Mouse (Mus musculus) heart, embryonic 13.5 days (tissue): ENCODE measurements around the gene Lhfpl2. TPM values are rescaled to one million over a fixed set of nuclear protein-coding genes. Genes with fewer than 3 reads are reported as not detected.

ENCODE experiments used
- ATAC-seq: fragments of 200-750 bp; cut with Nextera tagmentation; 2 replicates; pipeline ENCODE4 v1.8.0; 2017; ENCODE audit warnings: moderate TSS enrichment; ENCODE audit not compliant: insufficient number of reproducible peaks, low FRiP score, low TSS enrichment; ENCODE audit errors: extremely low read depth
- H3K27ac ChIP-seq: fragments of 300-500 bp; sonication (generic); replicated peaks from 2 replicates; pipeline ENCODE4 v1.5.1; 2015; ENCODE audit warnings: moderate library complexity, mild to moderate bottlenecking, inconsistent platforms
- H3K27me3 ChIP-seq: fragments of 300-500 bp; sonication (generic); replicated peaks from 2 replicates; pipeline ENCODE4 v1.6.1; 2015; ENCODE audit warnings: mild to moderate bottlenecking, inconsistent platforms
- H3K36me3 ChIP-seq: fragments of 300-500 bp; sonication (generic); 2 replicates; pipeline ENCODE4 v1.6.1; 2015; ENCODE audit warnings: mild to moderate bottlenecking, inconsistent platforms
- H3K4me1 ChIP-seq: fragments of 300-500 bp; sonication (generic); 2 replicates; pipeline ENCODE4 v1.6.1; 2015; ENCODE audit warnings: inconsistent platforms
- H3K4me2 ChIP-seq: fragments of 300-500 bp; sonication (generic); 2 replicates; pipeline ENCODE4 v1.6.1; 2015; ENCODE audit warnings: inconsistent platforms, mild to moderate bottlenecking, moderate library complexity
- H3K4me3 ChIP-seq: fragments of 300-500 bp; sonication (generic); 2 replicates; pipeline ENCODE4 v1.5.1; 2015; ENCODE audit warnings: moderate library complexity, mild to moderate bottlenecking, inconsistent platforms
- H3K9ac ChIP-seq: fragments of 300-500 bp; sonication (generic); 2 replicates; pipeline ENCODE4 v1.6.1; 2015; ENCODE audit warnings: inconsistent platforms, mild to moderate bottlenecking, moderate library complexity
- H3K9me3 ChIP-seq: fragments of 300-500 bp; sonication (generic); 2 replicates; pipeline ENCODE4 v1.6.1; 2016; ENCODE audit warnings: inconsistent platforms
- WGBS: fragments of 180-500 bp; shearing (Covaris S2); methylation state at CpG from one replicate; pipeline ENCODE4 v1.1.7; 2015; ENCODE audit warnings: mixed read lengths; 5-methylcytosine and 5-hydroxymethylcytosine counted together
- polyA plus RNA-seq: library from polyadenylated mRNA; unstranded; fragments of >200 nt; fragmentation: Nextera tagmentation; extraction: Ambion mirVana; gene quantifications from 2 replicates; pipeline ENCODE4 v1.2.1, GENCODE M21; 2015

Gene Lhfpl2
- polyA plus RNA-seq, 1 experiment from 2014 or later: 24.5 TPM

- H3K27ac ChIP-seq: no peak overlapping the region
- peaks cover 39% of the 10 kb centered on the region for H3K4me1 ChIP-seq
- H3K27me3 ChIP-seq: no peaks in the 10 kb centered on the region
- H3K4me2 ChIP-seq: no peak overlapping the region
- WGBS: 82% methylated on average over 5 of the region's 5 CpGs
- ATAC-seq: no peak
- H3K4me3 ChIP-seq: no peak overlapping the region
- H3K36me3 ChIP-seq: peaks cover 17% of the 10 kb centered on the region; the same call in 1 of the 2 replicates
- no peak overlapping the region for H3K9ac ChIP-seq
- no peaks in the 10 kb centered on the region for H3K9me3 ChIP-seq
Measured at GRCm38 (mm10) chr13:94182026-94182425, 124.4 kb downstream of the Lhfpl2 start.

DNA sequence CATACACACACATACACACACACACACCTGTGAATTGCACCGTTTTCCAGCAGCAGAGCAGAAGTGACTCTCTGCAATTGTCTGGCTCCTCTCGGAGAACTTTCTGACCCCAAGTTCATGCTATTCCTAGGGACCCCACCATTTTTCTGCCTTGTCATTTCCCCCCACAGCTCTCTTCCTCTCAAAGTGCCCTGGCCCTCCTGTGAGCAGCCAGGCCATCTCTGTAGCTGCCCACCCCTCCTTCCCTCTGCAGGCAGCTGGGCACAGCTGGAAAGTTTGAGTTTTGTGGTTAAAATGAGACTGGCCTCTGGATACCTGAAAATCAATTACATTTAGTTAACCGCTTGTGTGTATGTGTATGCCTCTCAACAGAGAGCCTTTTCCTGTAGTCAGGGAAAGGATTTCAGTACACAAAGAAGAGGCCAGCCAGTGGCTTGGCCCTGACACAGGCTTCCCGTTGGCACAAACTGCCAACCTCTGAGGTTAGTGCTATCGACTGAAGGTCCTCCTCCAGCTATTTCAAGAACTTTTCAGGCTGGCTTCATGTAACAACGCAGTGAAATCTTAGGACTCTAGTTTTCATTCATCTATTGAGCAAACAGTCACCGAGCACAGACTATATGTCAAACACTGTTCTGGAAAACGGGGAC, 125.9 kb downstream of the Lhfpl2 start:
- 75% methylated on average over 8 of the region's 8 CpGs for WGBS
- ATAC-seq: no peak
- H3K9ac ChIP-seq: no peak overlapping the region
- H3K4me1 ChIP-seq: peaks cover 50% of the 10 kb centered on the region
- peaks cover 10% of the 10 kb centered on the region; the same call in 1 of the 2 replicates for H3K36me3 ChIP-seq
- no peaks in the 10 kb centered on the region for H3K9me3 ChIP-seq
- H3K27ac ChIP-seq: no peak overlapping the region
- H3K4me2 ChIP-seq: no peak overlapping the region
- no peak overlapping the region for H3K4me3 ChIP-seq
- no peaks in the 10 kb centered on the region for H3K27me3 ChIP-seq

DNA sequence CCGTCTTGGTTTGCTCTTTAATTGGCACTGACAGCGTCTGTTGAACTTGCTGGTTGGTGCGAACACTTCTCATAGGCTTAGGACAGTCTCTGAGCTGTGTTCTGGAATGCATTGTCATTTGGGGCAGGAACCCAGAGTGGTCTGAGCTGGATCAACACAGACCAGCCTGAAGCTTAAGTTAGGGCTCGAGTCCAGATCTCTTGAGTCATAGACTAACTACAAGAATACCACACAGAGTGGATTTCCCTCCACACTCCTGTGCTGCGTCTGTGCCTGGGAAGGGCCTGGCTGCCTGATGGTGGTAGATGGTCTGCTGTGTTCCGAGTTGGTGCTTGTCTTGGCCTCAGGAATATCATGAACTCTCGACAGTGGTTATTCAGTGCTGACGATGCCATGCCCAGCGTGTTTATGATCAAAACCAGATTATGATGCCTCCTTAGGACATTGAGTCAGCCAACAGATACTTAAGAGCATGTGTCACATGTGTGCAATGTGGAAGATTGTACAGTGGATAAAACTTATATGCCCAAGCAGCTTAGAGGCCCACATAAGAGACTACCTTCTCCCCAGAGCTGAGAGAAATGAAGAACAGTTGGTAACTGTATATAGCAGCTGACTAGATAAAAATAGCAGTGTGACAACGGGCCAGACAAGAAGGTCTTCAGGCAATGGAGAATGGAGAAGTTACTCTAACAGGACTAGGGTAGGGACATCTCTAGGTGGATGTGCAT, 127.3 kb downstream of the Lhfpl2 start:
- Histone ChIP-seq H3K4me2 (no peak overlapping the region), H3K4me3 (no peak overlapping the region), H3K4me1 (peaks cover 54% of the 10 kb centered on the region), H3K9ac (no peak overlapping the region), H3K9me3 (no peaks in the 10 kb centered on the region), H3K36me3 (no peaks in the 10 kb centered on the region; the same call in 1 of the 2 replicates), H3K27ac (peak overlapping the region; percentile 50), H3K27me3 (no peaks in the 10 kb centered on the region)
- ATAC-seq: no peak
- WGBS: 60% methylated on average over 10 of the region's 10 CpGs

DNA sequence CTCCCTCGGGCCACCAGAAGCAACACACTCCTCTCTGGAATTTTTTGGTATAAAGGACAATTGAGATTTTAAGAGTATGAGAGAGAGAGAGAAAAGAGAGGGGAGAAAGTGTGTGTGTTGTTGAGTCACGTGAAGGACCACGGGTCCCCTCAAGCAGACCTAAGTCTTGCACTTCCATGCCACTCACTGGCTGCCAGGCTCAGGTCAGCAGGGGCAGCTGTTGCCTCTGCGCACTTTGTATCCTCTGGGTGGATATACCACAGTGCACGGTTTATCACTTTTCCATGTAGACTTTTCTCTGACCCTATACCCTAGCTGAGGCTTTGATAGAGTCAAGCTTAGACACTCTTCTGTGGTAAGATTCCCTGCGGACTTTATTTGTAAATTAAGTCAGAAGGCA, 128.0 kb downstream of the Lhfpl2 start:
- no peak overlapping the region for H3K4me3 ChIP-seq

DNA sequence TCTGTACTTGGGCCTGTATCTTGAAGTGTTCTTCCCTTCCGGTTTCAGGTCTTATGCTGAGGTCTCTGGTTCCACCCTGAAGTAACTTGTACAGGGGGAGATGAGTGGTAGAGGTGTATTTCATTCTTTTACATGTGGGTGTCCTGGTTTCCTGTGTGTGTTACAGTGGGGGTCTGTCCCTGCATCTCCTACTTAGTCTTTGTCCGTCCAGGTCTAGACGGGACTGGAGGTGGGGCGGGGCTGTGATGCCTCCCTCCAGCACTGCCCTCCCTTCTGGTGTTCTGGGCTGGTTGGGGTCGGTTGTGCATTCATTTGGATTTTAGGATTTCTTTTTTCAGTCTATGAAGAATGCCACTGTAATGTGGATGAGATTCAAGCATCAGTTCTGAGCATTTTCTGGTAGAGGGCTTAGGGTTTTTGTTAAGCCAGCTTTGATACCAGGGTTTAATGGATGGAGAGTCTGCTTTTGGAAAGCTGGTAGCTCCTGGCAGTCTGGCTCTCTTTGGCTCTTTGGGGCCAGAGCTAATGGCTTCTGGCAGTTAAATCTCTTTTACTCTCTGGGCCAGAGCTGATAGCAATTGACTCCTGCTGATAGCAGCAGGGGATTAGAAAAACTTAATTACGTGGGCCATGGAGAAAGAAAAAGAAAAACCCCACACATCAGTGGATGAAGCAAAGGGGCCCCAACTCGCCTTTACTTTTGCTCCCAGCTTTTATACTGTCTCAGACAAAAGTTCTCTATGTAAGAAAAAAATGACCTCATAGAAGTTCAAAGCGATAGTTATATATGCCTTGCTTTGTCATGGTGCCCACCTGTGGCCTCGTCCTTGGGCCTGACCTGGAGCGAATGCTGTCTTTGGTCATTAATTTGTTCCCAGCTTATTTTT, 130.8 kb downstream of the Lhfpl2 start:
- Histone ChIP-seq H3K4me2 (no peak overlapping the region), H3K9me3 (no peaks in the 10 kb centered on the region), H3K36me3 (peaks cover 10% of the 10 kb centered on the region), H3K27ac (peak overlapping the region; percentile 3), H3K4me1 (peaks cover 58% of the 10 kb centered on the region), H3K9ac (no peak overlapping the region), H3K27me3 (no peaks in the 10 kb centered on the region), H3K4me3 (no peak overlapping the region)
- ATAC-seq: no peak
- 51% methylated on average over 10 of the region's 10 CpGs for WGBS

More for the DNA sequence above, 128.0 kb downstream of the Lhfpl2 start:
- Histone ChIP-seq H3K27ac (0 out of 2 replicates have a peak overlapping the region, but pooled peaks have one; percentile 24), H3K4me2 (no peak overlapping the region), H3K9ac (no peak overlapping the region), H3K4me1 (peaks cover 54% of the 10 kb centered on the region), H3K9me3 (no peaks in the 10 kb centered on the region), H3K27me3 (no peaks in the 10 kb centered on the region), H3K36me3 (no peaks in the 10 kb centered on the region; the same call in 1 of the 2 replicates)
- no peak for ATAC-seq
- WGBS: 83% methylated on average over 5 of the region's 6 CpGs

DNA sequence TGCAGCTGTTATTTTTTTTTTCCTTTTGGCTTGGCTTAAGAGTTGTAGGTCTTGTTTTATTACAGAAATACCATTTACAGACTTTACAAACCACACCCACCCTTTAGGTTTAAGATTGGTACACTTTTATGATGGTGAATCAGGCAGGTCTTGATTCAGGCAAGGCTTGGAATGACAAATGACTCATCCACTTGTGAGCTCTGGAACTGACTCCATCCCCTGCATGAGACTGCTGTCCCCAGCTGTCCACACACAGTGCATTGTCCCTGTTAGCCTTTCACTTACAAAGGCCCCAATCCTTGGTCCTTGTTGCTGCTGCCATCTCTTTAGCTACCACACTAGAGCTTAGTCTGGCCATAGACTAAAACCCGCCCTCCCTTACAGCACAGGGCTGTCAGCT, 132.8 kb downstream of the Lhfpl2 start:
- H3K4me3 ChIP-seq: no peak overlapping the region
- H3K36me3 ChIP-seq: peaks cover 15% of the 10 kb centered on the region
- no peak overlapping the region for H3K27ac ChIP-seq
- 86% methylated on average over 1 of the region's 1 CpGs for WGBS
- no peak for ATAC-seq
- H3K9ac ChIP-seq: no peak overlapping the region
- H3K9me3 ChIP-seq: no peaks in the 10 kb centered on the region
- H3K4me1 ChIP-seq: peaks cover 40% of the 10 kb centered on the region
- no peaks in the 10 kb centered on the region for H3K27me3 ChIP-seq
- no peak overlapping the region for H3K4me2 ChIP-seq

DNA sequence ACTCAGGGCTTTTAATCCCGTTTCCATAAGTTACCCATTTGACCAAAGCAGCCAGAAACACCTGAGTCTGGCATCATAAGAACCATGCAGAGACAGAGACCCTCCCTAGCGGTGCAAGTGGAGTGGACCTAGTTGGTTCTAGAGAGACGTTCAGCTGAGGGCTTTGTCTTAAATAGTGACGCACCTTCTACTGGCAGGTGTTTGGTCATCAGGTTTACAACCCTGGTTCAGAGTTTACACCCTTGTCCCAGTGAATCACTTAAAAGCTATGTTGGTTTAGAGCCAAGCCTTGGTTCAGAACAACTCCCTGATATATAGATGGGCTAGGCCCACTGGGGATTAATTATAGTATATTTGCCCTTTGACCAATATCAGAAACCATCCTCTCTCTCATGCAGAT, 135.6 kb downstream of the Lhfpl2 start:
- Histone ChIP-seq H3K36me3 (peaks cover 26% of the 10 kb centered on the region), H3K4me1 (peaks cover 14% of the 10 kb centered on the region), H3K4me2 (no peak overlapping the region), H3K27me3 (no peaks in the 10 kb centered on the region), H3K4me3 (no peak overlapping the region), H3K9me3 (no peaks in the 10 kb centered on the region), H3K27ac (no peak overlapping the region), H3K9ac (no peak overlapping the region)
- 78% methylated on average over 4 of the region's 4 CpGs for WGBS
- ATAC-seq: no peak

DNA sequence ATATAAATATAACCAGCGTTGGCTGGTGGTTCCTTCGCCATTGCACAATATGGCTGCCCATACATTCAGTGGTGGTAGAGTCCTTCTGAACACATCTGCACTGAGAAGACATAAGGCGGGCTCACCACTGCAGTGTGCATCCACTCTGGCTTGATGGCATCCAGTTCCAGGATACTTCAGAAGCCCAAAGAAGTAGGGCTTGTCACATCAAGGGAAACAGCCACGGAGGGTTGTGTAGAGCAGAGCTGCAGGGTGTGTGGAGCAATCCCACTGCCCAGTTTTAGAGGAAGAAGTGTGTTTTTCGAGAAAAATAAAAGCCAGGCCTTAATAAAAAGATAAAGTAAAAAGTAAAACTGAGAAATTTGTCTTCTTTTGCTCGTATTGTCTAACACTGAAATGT, 141.0 kb downstream of the Lhfpl2 start:
- no peaks in the 10 kb centered on the region for H3K4me1 ChIP-seq
- no peak for ATAC-seq
- H3K27ac ChIP-seq: no peak overlapping the region
- H3K9me3 ChIP-seq: no peaks in the 10 kb centered on the region
- H3K9ac ChIP-seq: no peak overlapping the region
- 83% methylated on average over 6 of the region's 6 CpGs for WGBS
- H3K4me2 ChIP-seq: no peak overlapping the region
- no peaks in the 10 kb centered on the region for H3K27me3 ChIP-seq
- peaks cover 17% of the 10 kb centered on the region for H3K36me3 ChIP-seq
- no peak overlapping the region for H3K4me3 ChIP-seq

- no peaks in the 10 kb centered on the region for H3K9me3 ChIP-seq
- H3K4me1 ChIP-seq: no peaks in the 10 kb centered on the region
- WGBS: 58% methylated on average over 8 of the region's 8 CpGs
- no peak overlapping the region for H3K27ac ChIP-seq
- ATAC-seq: no peak
- peaks cover 16% of the 10 kb centered on the region for H3K36me3 ChIP-seq
- no peaks in the 10 kb centered on the region for H3K27me3 ChIP-seq
- H3K9ac ChIP-seq: no peak overlapping the region
- no peak overlapping the region for H3K4me2 ChIP-seq
- no peak overlapping the region for H3K4me3 ChIP-seq
Measured at GRCm38 (mm10) chr13:94199829-94200228, 142.2 kb downstream of the Lhfpl2 start.

- no peaks in the 10 kb centered on the region for H3K27me3 ChIP-seq
- no peak overlapping the region for H3K9ac ChIP-seq
- H3K36me3 ChIP-seq: peaks cover 36% of the 10 kb centered on the region
- H3K4me1 ChIP-seq: no peaks in the 10 kb centered on the region
- H3K4me2 ChIP-seq: no peak overlapping the region
- H3K4me3 ChIP-seq: no peak overlapping the region
- no peak overlapping the region for H3K27ac ChIP-seq
- WGBS: 8% methylated on average over 6 of the region's 6 CpGs
- no peak for ATAC-seq
- H3K9me3 ChIP-seq: 0 out of 2 replicates have a peak, but pooled peaks cover 6% of the 10 kb centered on the region
Measured at GRCm38 (mm10) chr13:94205234-94205633, 147.6 kb downstream of the Lhfpl2 start.

GRCm38 (mm10) chr13:94207973-94208372, 150.4 kb downstream of the Lhfpl2 start:
- no peak for ATAC-seq
- H3K9ac ChIP-seq: no peak overlapping the region
- peaks cover 39% of the 10 kb centered on the region for H3K36me3 ChIP-seq
- no peak overlapping the region for H3K4me2 ChIP-seq
- H3K27me3 ChIP-seq: no peaks in the 10 kb centered on the region
- H3K27ac ChIP-seq: no peak overlapping the region
- H3K4me1 ChIP-seq: no peaks in the 10 kb centered on the region
- H3K4me3 ChIP-seq: no peak overlapping the region
- 0 out of 2 replicates have a peak, but pooled peaks cover 6% of the 10 kb centered on the region for H3K9me3 ChIP-seq
- 84% methylated on average over 16 of the region's 16 CpGs for WGBS
